Mouse (Mus musculus) lung, postnatal 0 days (tissue): Measurements from ENCODE around the gene Fblim1.

Source experiments
- CTCF ChIP-seq: IDR thresholded peaks from 2 replicates; pipeline ENCODE4 v1.5.1; 2016; ENCODE audit warnings: antibody characterized with exemption, mild to moderate bottlenecking
- EP300 ChIP-seq: IDR thresholded peaks from 2 replicates; pipeline ENCODE4 v1.6.1; 2016; ENCODE audit warnings: antibody characterized with exemption, mild to moderate bottlenecking, control low read depth

- TF ChIP-seq CTCF (no peak), EP300 (no peak)
These were observed 10.8 kb downstream of the Fblim1 start for GRCm38 (mm10) chr4:141595138-141595537.
